Mouse (Mus musculus): ENCODE measurements around the gene Tas1r3. TPM values are rescaled to one million over a fixed set of nuclear protein-coding genes. Genes with fewer than 3 reads are reported as not detected.
A peak's percentile ranks its signal among the peaks of the same experiment; 100 is the strongest.

The Tas1r3 gene
- total and polyA plus RNA-seq, 3 experiments = 0.62 to 54.9 (median 1.1) TPM

DNA sequence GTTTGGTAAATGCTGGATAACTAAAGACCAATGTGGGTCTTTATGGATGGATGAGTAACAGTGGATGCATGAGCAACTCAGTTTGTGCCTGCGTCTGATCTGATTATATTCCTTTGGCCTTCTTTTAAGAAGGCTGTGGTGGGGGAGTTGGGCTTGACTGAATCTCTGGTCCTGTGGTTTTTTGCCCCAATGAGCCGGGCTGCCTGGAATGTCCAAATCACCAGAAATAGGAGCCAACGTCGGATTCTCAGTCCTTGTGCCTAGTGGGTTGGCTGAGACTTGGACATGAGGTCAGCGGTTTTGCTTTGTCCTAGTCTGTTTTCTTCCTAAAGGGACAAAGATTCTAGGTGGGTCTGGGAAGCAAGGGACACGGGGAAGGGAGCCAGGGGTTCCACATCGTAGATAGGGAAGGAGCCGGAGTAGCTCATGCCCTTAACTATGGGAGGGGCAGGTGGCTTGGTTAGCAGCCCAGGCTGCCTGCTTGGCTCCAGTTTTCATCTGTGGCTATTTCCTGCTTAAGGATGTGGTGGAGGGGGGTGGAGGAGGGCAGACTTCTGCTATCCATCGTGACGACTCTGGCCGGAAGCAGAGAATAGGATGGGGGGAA is 25.7 kb downstream of the Tas1r3 start:
- no peak for DNase-seq (ENCODE audit: low read depth, low spot score)
- TF ChIP-seq ZMIZ1 (IDR thresholded peaks at IDR 0.05; ENCODE audit: low read depth, low read length) = no peak
- no peak for TF ChIP-seq USF2 (IDR thresholded peaks at IDR 0.05; ENCODE audit: borderline replicate concordance in 1 of 2, insufficient read depth in 1 of 2, low read depth in 1 of 2, low read length in 2 of 2)
- no peak for TF ChIP-seq SIN3A (IDR thresholded peaks at IDR 0.05; ENCODE audit: low read length)
- no peak for TF ChIP-seq MEF2A (IDR thresholded peaks at IDR 0.05; ENCODE audit: extremely low read depth, insufficient replicate concordance, low read depth, low read length, poor library complexity, severe bottlenecking)
- TF ChIP-seq BHLHE40 (IDR thresholded peaks at IDR 0.05; ENCODE audit: borderline replicate concordance, low read depth, low read length) = no peak
- no peak for TF ChIP-seq MAFK (IDR thresholded peaks at IDR 0.05; ENCODE audit: borderline replicate concordance, low read depth, low read length)
- TF ChIP-seq MAZ (IDR thresholded peaks at IDR 0.05; ENCODE audit: low read depth, low read length) = no peak
- Histone ChIP-seq H3K9ac (ENCODE audit: control insufficient read depth, low read depth, low read length, poor library complexity, severe bottlenecking) (no peak overlapping the region), H3K27me3 (ENCODE audit: control insufficient read depth in 1 of 2, insufficient read depth in 2 of 2, low read length in 2 of 2) (no peaks in the 10 kb centered on the region), H3K9me3 (replicated peaks; ENCODE audit: insufficient read depth, low read length) (no peaks in the 10 kb centered on the region), H3K27ac (ENCODE audit: control insufficient read depth, low read depth, low read length) (no peak overlapping the region), H3K4me3 (ENCODE audit: control insufficient read depth in 1 of 2, insufficient read depth in 1 of 2, low read depth in 2 of 2, low read length in 2 of 2) (no peak overlapping the region), H3K79me2 (ENCODE audit: control insufficient read depth, insufficient read depth, low read length, poor library complexity) (peaks cover 7% of the 10 kb centered on the region), H3K36me3 (ENCODE audit: control insufficient read depth in 1 of 2, insufficient read depth in 2 of 2, low read length in 2 of 2) (peaks cover 0 to 2% of the 10 kb centered on the region in 2 experiments; a peak in 2 of 4 replicates), H3K4me1 (ENCODE audit: control insufficient read depth in 1 of 2, insufficient read depth in 2 of 2, low read length in 2 of 2) (peaks cover 0 to 5% of the 10 kb centered on the region in 2 experiments; a peak in 1 of 4 replicates)

DNA sequence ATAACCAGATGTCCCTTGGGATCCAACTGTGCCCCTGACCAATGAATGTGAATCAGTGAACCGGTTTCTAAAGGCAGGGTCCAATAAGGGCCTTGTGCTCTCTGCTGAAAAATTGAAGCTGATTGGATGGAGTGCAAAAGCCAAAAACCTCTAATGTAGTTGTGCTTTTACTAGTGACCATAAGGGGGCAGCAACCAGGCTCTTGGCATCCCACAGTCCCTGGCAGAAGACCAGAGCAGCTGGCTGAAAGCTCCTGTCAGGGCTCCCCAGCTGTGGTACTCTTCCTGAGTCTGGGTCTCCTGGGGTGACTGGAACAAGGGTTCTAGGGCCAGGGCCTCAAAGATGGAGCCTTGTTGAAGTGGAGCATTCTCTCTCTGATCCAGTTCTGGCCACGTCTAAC is 29.3 kb downstream of the Tas1r3 start:
- no peak overlapping the region for H3K9ac ChIP-seq (ENCODE audit: control insufficient read depth, low read depth, low read length, poor library complexity, severe bottlenecking)
- H3K9me3 ChIP-seq (replicated peaks; ENCODE audit: insufficient read depth, low read length) = no peaks in the 10 kb centered on the region
- peaks cover 15% of the 10 kb centered on the region for H3K79me2 ChIP-seq (ENCODE audit: control insufficient read depth, insufficient read depth, low read length, poor library complexity)
- no peaks in the 10 kb centered on the region for H3K27me3 ChIP-seq (ENCODE audit: control insufficient read depth in 1 of 2, insufficient read depth in 2 of 2, low read length in 2 of 2)
- H3K36me3 ChIP-seq (ENCODE audit: control insufficient read depth in 1 of 2, insufficient read depth in 2 of 2, low read length in 2 of 2) = peaks cover 0 to 7% of the 10 kb centered on the region in 2 experiments; a peak in 2 of 4 replicates
- no peak overlapping the region for H3K27ac ChIP-seq (ENCODE audit: control insufficient read depth, low read depth, low read length)
- H3K4me1 ChIP-seq (ENCODE audit: control insufficient read depth in 1 of 2, insufficient read depth in 2 of 2, low read length in 2 of 2) = peaks cover 0 to 10% of the 10 kb centered on the region in 2 experiments; a peak in 1 of 4 replicates
- H3K4me3 ChIP-seq (ENCODE audit: control insufficient read depth in 1 of 2, insufficient read depth in 1 of 2, low read depth in 2 of 2, low read length in 2 of 2) = no peak overlapping the region
- peak; percentile 86 for DNase-seq (ENCODE audit: low read depth, low spot score)
- TF ChIP-seq SIN3A (IDR thresholded peaks at IDR 0.05; ENCODE audit: low read length) = peak; percentile 73
- TF ChIP-seq ZC3H11A (IDR thresholded peaks at IDR 0.05; ENCODE audit: low read depth, low read length) = no peak
- no peak for TF ChIP-seq TAL1 (IDR thresholded peaks at IDR 0.05; ENCODE audit: low read length)
- no peak for TF ChIP-seq E2F4 (IDR thresholded peaks at IDR 0.05; ENCODE audit: borderline replicate concordance, low read depth, low read length)
- TF ChIP-seq ETS1 (IDR thresholded peaks at IDR 0.05; ENCODE audit: low read depth, low read length) = peak; percentile 91
- no peak; the same call in 1 of the 2 replicates for TF ChIP-seq CHD2 (IDR thresholded peaks at IDR 0.05; ENCODE audit: low read length)
- TF ChIP-seq HCFC1 (IDR thresholded peaks at IDR 0.05; ENCODE audit: low read depth, low read length) = peak; percentile 52
- peak; percentile 75 for TF ChIP-seq SMC3 (IDR thresholded peaks at IDR 0.05; ENCODE audit: low read depth, low read length)
- no peak for TF ChIP-seq MAFK (IDR thresholded peaks at IDR 0.05; ENCODE audit: borderline replicate concordance, low read depth, low read length)
- TF ChIP-seq KAT2A (conservative IDR thresholded peaks at IDR 0.05; ENCODE audit: low read depth, low read length) = no peak
- TF ChIP-seq RCOR1 (IDR thresholded peaks at IDR 0.05; ENCODE audit: low read depth, low read length) = no peak
- TF ChIP-seq GABPA (IDR thresholded peaks at IDR 0.05; ENCODE audit: low read depth, low read length) = no peak
- no peak for TF ChIP-seq ZMIZ1 (IDR thresholded peaks at IDR 0.05; ENCODE audit: low read depth, low read length)
- no peak for TF ChIP-seq MAZ (IDR thresholded peaks at IDR 0.05; ENCODE audit: low read depth, low read length)
- no peak for TF ChIP-seq BHLHE40 (IDR thresholded peaks at IDR 0.05; ENCODE audit: borderline replicate concordance, low read depth, low read length)
- TF ChIP-seq POLR2A (IDR thresholded peaks at IDR 0.05; ENCODE audit: control insufficient read depth in 1 of 2, insufficient read depth in 1 of 2, low read depth in 1 of 2, low read length in 2 of 2, poor library complexity in 1 of 2) = peak in 1 of 2 experiments; percentile 48; a peak in 1 of 4 replicates
- TF ChIP-seq JUND (IDR thresholded peaks at IDR 0.05; ENCODE audit: low read depth, low read length) = no peak
- TF ChIP-seq GATA1 (IDR thresholded peaks at IDR 0.05; ENCODE audit: low read depth, low read length) = no peak
- TF ChIP-seq TBP (IDR thresholded peaks at IDR 0.05; ENCODE audit: low read depth, low read length) = no peak
- TF ChIP-seq POLR2AphosphoS5 (IDR thresholded peaks at IDR 0.05; ENCODE audit: borderline replicate concordance, low read depth, low read length) = no peak
- TF ChIP-seq MXI1 (IDR thresholded peaks at IDR 0.05; ENCODE audit: low read depth, low read length) = no peak; the same call in 1 of the 2 replicates
- no peak for TF ChIP-seq MYC (IDR thresholded peaks at IDR 0.05; ENCODE audit: low read depth, low read length)
- TF ChIP-seq MEF2A (IDR thresholded peaks at IDR 0.05; ENCODE audit: extremely low read depth, insufficient replicate concordance, low read depth, low read length, poor library complexity, severe bottlenecking) = no peak
- no peak for TF ChIP-seq USF1 (IDR thresholded peaks at IDR 0.05; ENCODE audit: low read depth, low read length)
- TF ChIP-seq MAX (IDR thresholded peaks at IDR 0.05; ENCODE audit: low read length) = no peak
- no peak for TF ChIP-seq NRF1 (IDR thresholded peaks at IDR 0.05; ENCODE audit: insufficient read depth, low read depth, low read length, poor library complexity, severe bottlenecking)
- peak; percentile 59; the same call in 1 of the 2 replicates for TF ChIP-seq TCF12 (IDR thresholded peaks at IDR 0.05; ENCODE audit: low read depth, low read length)
- peak in 1 of 2 experiments; percentile 24; a peak in 1 of 4 replicates for TF ChIP-seq EP300 (IDR thresholded peaks at IDR 0.05; ENCODE audit: low read depth in 1 of 2, low read length in 2 of 2)

Measured in MEL (cell line).